Mouse (Mus musculus) CH12.LX (cell line): ENCODE results near the gene Hdhd3. TPM values are rescaled to one million over a fixed set of nuclear protein-coding genes. Genes with fewer than 3 reads are reported as not detected.

Source experiments
- DNase-seq: peaks from one replicate; pipeline ENCODE4 v3.0.0-alpha.2; 2013; ENCODE audit errors: extremely low read depth
- H3K27ac ChIP-seq: 2 replicates; pipeline ENCODE4 v1.5.1; 2012; ENCODE audit warnings: low read depth, mild to moderate bottlenecking, control low read depth, moderate library complexity; ENCODE audit not compliant: insufficient read depth
- H3K27me3 ChIP-seq: replicated peaks from 2 replicates; pipeline ENCODE3; 2012; ENCODE audit warnings: inconsistent platforms
- H3K36me3 ChIP-seq, 2 experiments: replicated peaks in 1 of 2; 2 replicates each; pipeline versions ENCODE3 to v1.6.1; 2012; ENCODE audit warnings: inconsistent platforms in 1 of 2, low read length in 1 of 2, mild to moderate bottlenecking in 1 of 2, mixed read lengths in 1 of 2, moderate library complexity in 1 of 2; ENCODE audit not compliant: control insufficient read depth in 1 of 2, insufficient read depth in 1 of 2
- H3K4me1 ChIP-seq, 2 experiments: 2 replicates each; pipeline ENCODE4 v1.6.1; 2012; ENCODE audit warnings: inconsistent platforms in 1 of 2, moderate library complexity in 1 of 2; ENCODE audit not compliant: insufficient read depth in 2 of 2, control insufficient read depth in 1 of 2
- H3K4me2 ChIP-seq: 2 replicates; pipeline ENCODE4 v1.6.1; 2012; ENCODE audit warnings: low read depth, mild to moderate bottlenecking, control low read depth; ENCODE audit not compliant: poor library complexity, insufficient read depth, severe bottlenecking
- H3K4me3 ChIP-seq, 3 experiments: fragments of 150-350 bp in 1 of 3; sonication (generic) in 1 of 3; replicated peaks in 1 of 3; 2 replicates each; pipeline versions ENCODE3 to v1.5.1; 2011 to 2012; ENCODE audit warnings: low read depth in 2 of 3, low read length in 2 of 3, mild to moderate bottlenecking in 2 of 3, moderate library complexity in 2 of 3, control low read depth in 1 of 3, improper control_type of control experiment in 1 of 3, inconsistent platforms in 1 of 3, mixed read lengths in 1 of 3; ENCODE audit not compliant: poor library complexity in 1 of 3
- H3K79me2 ChIP-seq: replicated peaks from 2 replicates; pipeline ENCODE4 v1.6.1; 2012; ENCODE audit warnings: mild to moderate bottlenecking, moderate library complexity; ENCODE audit not compliant: control insufficient read depth, poor library complexity, insufficient read depth, severe bottlenecking; ENCODE audit errors: extremely low read depth
- H3K9ac ChIP-seq: 2 replicates; pipeline ENCODE4 v1.6.1; 2012; ENCODE audit warnings: low read depth, mild to moderate bottlenecking, control low read depth, moderate library complexity; ENCODE audit not compliant: insufficient read depth
- H3K9me3 ChIP-seq: replicated peaks from 2 replicates; pipeline ENCODE3; 2012; ENCODE audit warnings: low read length, inconsistent platforms, mixed read lengths
- CHD1 ChIP-seq: IDR thresholded peaks from 2 replicates; pipeline ENCODE4 v1.6.1; 2012; ENCODE audit warnings: low read depth, low read length, improper control_type of control experiment, inconsistent platforms
- CHD2 ChIP-seq: IDR thresholded peaks from 2 replicates; pipeline ENCODE4 v1.6.1; 2011; ENCODE audit warnings: low read length, improper control_type of control experiment
- CTCF ChIP-seq, 2 experiments: IDR thresholded peaks in 1 of 2; conservative IDR thresholded peaks in 1 of 2; 2 replicates each; pipeline ENCODE4 v1.5.1; 2011 to 2012; ENCODE audit warnings: low read depth in 2 of 2, low read length in 2 of 2, improper control_type of control experiment in 1 of 2, inconsistent platforms in 1 of 2, mild to moderate bottlenecking in 1 of 2, moderate library complexity in 1 of 2
- E2F4 ChIP-seq: IDR thresholded peaks from 2 replicates; pipeline ENCODE4 v1.6.1; 2011; ENCODE audit warnings: low read depth, low read length, improper control_type of control experiment; ENCODE audit not compliant: insufficient replicate concordance
- ELF1 ChIP-seq: IDR thresholded peaks from 2 replicates; pipeline ENCODE4 v1.6.1; 2014; ENCODE audit warnings: low read depth, mild to moderate bottlenecking, inconsistent platforms, low read length, improper control_type of control experiment
- EP300 ChIP-seq: IDR thresholded peaks from 2 replicates; pipeline ENCODE4 v1.6.1; 2011; ENCODE audit warnings: low read length, improper control_type of control experiment
- ETS1 ChIP-seq: conservative IDR thresholded peaks from 2 replicates; pipeline ENCODE4 v1.6.1; 2012; ENCODE audit warnings: low read depth, mild to moderate bottlenecking, inconsistent platforms, low read length, improper control_type of control experiment, moderate library complexity
- HCFC1 ChIP-seq: IDR thresholded peaks from 2 replicates; pipeline ENCODE4 v1.6.1; 2012; ENCODE audit warnings: low read depth, mild to moderate bottlenecking, inconsistent platforms, low read length, improper control_type of control experiment
- KAT2A ChIP-seq: IDR thresholded peaks from 2 replicates; pipeline ENCODE4 v1.6.1; 2012; ENCODE audit warnings: low read length, improper control_type of control experiment, inconsistent platforms; ENCODE audit not compliant: insufficient replicate concordance
- MAFK ChIP-seq: IDR thresholded peaks from 2 replicates; pipeline ENCODE4 v1.6.1; 2011; ENCODE audit warnings: low read length, improper control_type of control experiment; ENCODE audit not compliant: insufficient replicate concordance
- MAX ChIP-seq: IDR thresholded peaks from 2 replicates; pipeline ENCODE4 v1.6.1; 2011; ENCODE audit warnings: low read length, improper control_type of control experiment
- MAZ ChIP-seq: IDR thresholded peaks from 2 replicates; pipeline ENCODE4 v1.6.1; 2012; ENCODE audit warnings: low read depth, mild to moderate bottlenecking, inconsistent platforms, low read length, improper control_type of control experiment, moderate library complexity
- MXI1 ChIP-seq: IDR thresholded peaks from 2 replicates; pipeline ENCODE4 v1.6.1; 2011; ENCODE audit warnings: mild to moderate bottlenecking, low read depth, low read length, improper control_type of control experiment
- NELFE ChIP-seq: IDR thresholded peaks from 2 replicates; pipeline ENCODE4 v1.6.1; 2011; ENCODE audit warnings: low read depth, low read length, improper control_type of control experiment
- NRF1 ChIP-seq: IDR thresholded peaks from 2 replicates; pipeline ENCODE4 v1.6.1; 2014; ENCODE audit warnings: low read depth, mild to moderate bottlenecking, inconsistent platforms, low read length, improper control_type of control experiment, moderate library complexity
- PAX5 ChIP-seq: IDR thresholded peaks from 2 replicates; pipeline ENCODE4 v1.6.1; 2012; ENCODE audit warnings: low read length, inconsistent platforms, mixed read lengths
- POLR2A ChIP-seq: IDR thresholded peaks from 2 replicates; pipeline ENCODE4 v1.6.1; 2011; ENCODE audit warnings: low read depth, mild to moderate bottlenecking, improper control_type of control experiment, low read length
- POLR2AphosphoS2 ChIP-seq: IDR thresholded peaks from 2 replicates; pipeline ENCODE4 v1.6.1; 2011; ENCODE audit warnings: low read depth, low read length, improper control_type of control experiment
- RCOR1 ChIP-seq: conservative IDR thresholded peaks from 2 replicates; pipeline ENCODE4 v1.6.1; 2012; ENCODE audit warnings: low read depth, mild to moderate bottlenecking, inconsistent platforms, low read length, improper control_type of control experiment
- SIN3A ChIP-seq: IDR thresholded peaks from 2 replicates; pipeline ENCODE4 v1.6.1; 2012; ENCODE audit warnings: low read length, improper control_type of control experiment, inconsistent platforms
- UBTF ChIP-seq: IDR thresholded peaks from 2 replicates; pipeline ENCODE4 v1.6.1; 2012; ENCODE audit warnings: low read depth, mild to moderate bottlenecking, inconsistent platforms, low read length, improper control_type of control experiment, moderate library complexity
- USF1 ChIP-seq: IDR thresholded peaks from 2 replicates; pipeline ENCODE4 v1.6.1; 2014; ENCODE audit warnings: low read depth, mild to moderate bottlenecking, inconsistent platforms, low read length, improper control_type of control experiment
- ZC3H11A ChIP-seq: IDR thresholded peaks from 2 replicates; pipeline ENCODE4 v1.6.1; 2012; ENCODE audit warnings: low read depth, mild to moderate bottlenecking, inconsistent platforms, low read length, improper control_type of control experiment
- ZKSCAN1 ChIP-seq: IDR thresholded peaks from 2 replicates; pipeline ENCODE4 v1.6.1; 2012; ENCODE audit warnings: low read depth, inconsistent platforms, low read length, improper control_type of control experiment, borderline replicate concordance
- ZMIZ1 ChIP-seq: IDR thresholded peaks from 2 replicates; pipeline ENCODE4 v1.6.1; 2012; ENCODE audit warnings: low read depth, mild to moderate bottlenecking, inconsistent platforms, low read length, improper control_type of control experiment
- ZNF384 ChIP-seq: IDR thresholded peaks from 2 replicates; pipeline ENCODE4 v1.6.1; 2012; ENCODE audit warnings: low read depth, low read length, improper control_type of control experiment, inconsistent platforms
- dilution Hi-C: fragments of 300-500 bp; cut with MboI; formaldehyde crosslinking; loops from 2 replicates; pipeline ENCODE4 v1.14.3; 2020; ENCODE audit warnings: low sequenced_read_pairs; ENCODE audit not compliant: extremely low pct_unique_long_range_greater_than_20kb, extremely low pct_ligation_motif_present
- in situ Hi-C: fragments of 300-500 bp; cut with MboI; formaldehyde crosslinking; loops from 3 replicates; pipeline ENCODE4 v1.14.3; 2019; ENCODE audit warnings: low sequenced_read_pairs, low pct_ligation_motif_present, low pct_unique_long_range_greater_than_20kb, mixed read lengths
- polyA plus RNA-seq: library from polyadenylated mRNA; unstranded; fragments of >175 nt; gene quantifications from 2 replicates; pipeline ENCODE4 v1.2.1, GENCODE M21; 2012; ENCODE audit warnings: low read depth; ENCODE audit not compliant: insufficient read length
- total RNA-seq, 2 experiments: library from RNA; depleted of rRNA; stranded (reverse); fragments of 300-350 nt in 1 of 2; fragments of >200 nt in 1 of 2; gene quantifications; 2 replicates each; pipeline ENCODE4 v1.2.3; 2012 to 2014

Hdhd3 gene
- total and polyA plus RNA-seq, 3 experiments = 4.5 to 4.7 (median 4.7) TPM

- TF ChIP-seq E2F4 = no peak
- TF ChIP-seq USF1 = peak; percentile 58
- peak; percentile 96 for TF ChIP-seq POLR2A
- no peak for TF ChIP-seq ZC3H11A
- TF ChIP-seq CHD1 = no peak
- no peak for TF ChIP-seq PAX5
- TF ChIP-seq ETS1 = no peak; the same call in 1 of the 2 replicates
- no peak for TF ChIP-seq UBTF
- peak; percentile 98 for TF ChIP-seq ELF1
- TF ChIP-seq RCOR1 = no peak
- TF ChIP-seq MXI1 = peak; percentile 99
- peak; percentile 97 for TF ChIP-seq NELFE
- TF ChIP-seq SIN3A = peak; percentile 97
- 0 out of 4 replicates have a peak, but pooled peaks of 1 of the 2 experiments have one; percentile 12 for TF ChIP-seq CTCF (conservative IDR thresholded peaks at IDR 0.05 in 1 of 2, IDR thresholded peaks at IDR 0.05 in 1 of 2; ENCODE audit: low read depth in 2 of 2, low read length in 2 of 2)
- peak; percentile 43; the same call in 1 of the 2 replicates for TF ChIP-seq NRF1
- peak; percentile 75 for TF ChIP-seq ZMIZ1
- no peak for TF ChIP-seq MAFK
- TF ChIP-seq POLR2AphosphoS2 = peak; percentile 57; the same call in 1 of the 2 replicates
- TF ChIP-seq KAT2A = peak; percentile 40; the same call in 1 of the 2 replicates
- no peak for TF ChIP-seq ZKSCAN1
- TF ChIP-seq ZNF384 = no peak
Measured at GRCm38 (mm10) chr4:62519849-62520233, 16.6 kb upstream of the Hdhd3 start, which contains the start of gene Alad (continued).

GRCm38 (mm10) chr4:62519122-62519848, 16.0 kb upstream of the Hdhd3 start:
- H3K36me3 ChIP-seq = peaks cover 4 to 36% of the 10 kb centered on the region in 2 experiments
- peaks cover 12 to 57% of the 10 kb centered on the region in 2 experiments for H3K4me1 ChIP-seq
- H3K4me2 ChIP-seq = peak overlapping the region; percentile 92
- H3K79me2 ChIP-seq = peaks cover 5% of the 10 kb centered on the region
- H3K9ac ChIP-seq = peak overlapping the region; percentile 89
- peak overlapping the region; percentile 43 for H3K27ac ChIP-seq
- no peaks in the 10 kb centered on the region for H3K9me3 ChIP-seq
- no peak for DNase-seq
- dilution Hi-C loops = no loop called here
- H3K27me3 ChIP-seq = no peaks in the 10 kb centered on the region
- TF ChIP-seq NELFE = peak; percentile 26; the same call in 1 of the 2 replicates
- TF ChIP-seq UBTF = no peak; the same call in 1 of the 2 replicates
- 0 out of 2 replicates have a peak, but pooled peaks have one; percentile 4 for TF ChIP-seq HCFC1
- peak; percentile 66; the same call in 1 of the 2 replicates for TF ChIP-seq CHD2
- TF ChIP-seq MAZ = 0 out of 2 replicates have a peak, but pooled peaks have one; percentile 49
- TF ChIP-seq RCOR1 = no peak
- TF ChIP-seq EP300 = no peak; the same call in 1 of the 2 replicates
- peak; percentile 31; the same call in 1 of the 2 replicates for TF ChIP-seq MAX
- TF ChIP-seq ETS1 = 0 out of 2 replicates have a peak, but pooled peaks have one; percentile 4
- peak; percentile 21; the same call in 1 of the 2 replicates for TF ChIP-seq CHD1
- in situ Hi-C loops = loop anchor here (10.0 kb wide), 1 partner anchor 174 kb away; no protein-coding TSS in a partner anchor
- peak overlapping the region; percentile 61 to 83 (median 68) for H3K4me3 ChIP-seq
